Mouse (Mus musculus) heart, embryonic 11.5 days (tissue): Measurements from ENCODE around the gene Olfr314. TPM values are rescaled to one million over a fixed set of nuclear protein-coding genes. Genes with fewer than 3 reads are reported as not detected.
"Not testable (repeated sequence)": the region's sequence is repeated elsewhere in the genome, so short reads cannot be mapped to it uniquely, and the experiment has no call there.

Experiments
- ATAC-seq: fragments of 200-750 bp; cut with Nextera tagmentation; replicated peaks from 2 replicates; pipeline ENCODE4 v1.8.0; 2017; ENCODE audit warnings: moderate library complexity; ENCODE audit not compliant: insufficient number of reproducible peaks, low FRiP score, low TSS enrichment
- H3K27ac ChIP-seq: fragments of 300-500 bp; sonication (generic); 2 replicates; pipeline ENCODE4 v1.5.1; 2014; ENCODE audit warnings: mild to moderate bottlenecking, low read depth, low read length
- H3K27me3 ChIP-seq: fragments of 300-500 bp; sonication (generic); 2 replicates; pipeline ENCODE4 v1.6.1; 2014; ENCODE audit warnings: mild to moderate bottlenecking, low read length, mixed read lengths; ENCODE audit not compliant: control insufficient read depth, insufficient read depth
- H3K36me3 ChIP-seq: fragments of 300-500 bp; sonication (generic); 2 replicates; pipeline ENCODE4 v1.6.1; 2014; ENCODE audit warnings: mild to moderate bottlenecking, low read length, moderate library complexity, mixed read lengths; ENCODE audit not compliant: control insufficient read depth, insufficient read depth
- H3K4me1 ChIP-seq: fragments of 300-500 bp; sonication (generic); 2 replicates; pipeline ENCODE4 v1.6.1; 2014; ENCODE audit warnings: low read length; ENCODE audit not compliant: control insufficient read depth, insufficient read depth
- H3K4me2 ChIP-seq: fragments of 300-500 bp; sonication (generic); 2 replicates; pipeline ENCODE4 v1.6.1; 2014; ENCODE audit warnings: mild to moderate bottlenecking, moderate library complexity
- H3K4me3 ChIP-seq: fragments of 300-500 bp; sonication (generic); 2 replicates; pipeline ENCODE4 v1.5.1; 2014; ENCODE audit warnings: low read depth, low read length
- H3K9ac ChIP-seq: fragments of 300-500 bp; sonication (generic); 2 replicates; pipeline ENCODE4 v1.6.1; 2014; ENCODE audit warnings: mild to moderate bottlenecking, low read depth, low read length, moderate library complexity
- H3K9me3 ChIP-seq: fragments of 300-500 bp; sonication (generic); replicated peaks from 2 replicates; pipeline ENCODE4 v1.6.1; 2016; ENCODE audit warnings: low read length; ENCODE audit not compliant: control insufficient read depth
- WGBS: fragments of 180-500 bp; shearing (Covaris S2); extraction: QIAGEN DNeasy Blood & Tissue Kit; methylation state at CpG from one replicate; pipeline ENCODE4 v1.1.7; 2014; ENCODE audit not compliant: insufficient replicate concordance; 5-methylcytosine and 5-hydroxymethylcytosine counted together
- polyA plus RNA-seq: library from polyadenylated mRNA; unstranded; fragments of >200 nt; fragmentation: Nextera tagmentation; extraction: Ambion mirVana; gene quantifications from 2 replicates; pipeline ENCODE4 v1.2.1, GENCODE M21; 2014

Gene Olfr314
- polyA plus RNA-seq = not detected in 2 replicates

- H3K4me1 ChIP-seq = peaks cover 3% of the 10 kb centered on the region; the same call in 1 of the 2 replicates
- no peak within 1 kb of the TSS for H3K4me2 ChIP-seq
- H3K9ac ChIP-seq = no peak within 1 kb of the TSS
- no peaks in the 10 kb centered on the region for H3K36me3 ChIP-seq
- ATAC-seq = no peak
- H3K27ac ChIP-seq = no peak within 1 kb of the TSS
- no peak within 1 kb of the TSS for H3K4me3 ChIP-seq
- no peaks in the 10 kb centered on the region for H3K9me3 ChIP-seq
- WGBS = 67% methylated on average over 6 of the region's 6 CpGs
- no peaks in the 10 kb centered on the region for H3K27me3 ChIP-seq
These were observed at the start of gene Olfr314 for GRCm38 (mm10) chr11:58782480-58783089. Gene Olfr314 (plus strand): TSS chr11:58782952.

- Histone ChIP-seq H3K27ac (no peak overlapping the region), H3K9me3 (no peaks in the 10 kb centered on the region)
These were observed 49.4 kb upstream of the Olfr314 start for GRCm38 (mm10) chr11:58733372-58733771.

GRCm38 (mm10) chr11:58738792-58739262 is 43.9 kb upstream of the Olfr314 start, which contains the start of gene Olfr317:
Gene Olfr317 (minus strand): TSS chr11:58739212.
- H3K36me3 ChIP-seq = no peaks in the 10 kb centered on the region
- no peak within 1 kb of the TSS for H3K27ac ChIP-seq
- 60% methylated on average over 4 of the region's 4 CpGs for WGBS
- no peaks in the 10 kb centered on the region for H3K27me3 ChIP-seq
- no peaks in the 10 kb centered on the region for H3K4me1 ChIP-seq
- H3K4me3 ChIP-seq = no peak within 1 kb of the TSS
- no peak within 1 kb of the TSS for H3K4me2 ChIP-seq
- no peak for ATAC-seq
- no peak within 1 kb of the TSS for H3K9ac ChIP-seq
- no peaks in the 10 kb centered on the region for H3K9me3 ChIP-seq

More at GRCm38 (mm10) chr11:58733372-58733771, 49.4 kb upstream of the Olfr314 start:
- no peaks in the 10 kb centered on the region for H3K36me3 ChIP-seq
- ATAC-seq = no peak
- no peaks in the 10 kb centered on the region for H3K4me1 ChIP-seq
- no peak overlapping the region for H3K4me2 ChIP-seq
- no peak overlapping the region for H3K4me3 ChIP-seq
- 75% methylated on average over 3 of the region's 3 CpGs for WGBS
- H3K9ac ChIP-seq = no peak overlapping the region
- no peaks in the 10 kb centered on the region for H3K27me3 ChIP-seq

- not testable (repeated sequence) for H3K27me3 ChIP-seq, H3K4me2 ChIP-seq, ATAC-seq, H3K9ac ChIP-seq, H3K9me3 ChIP-seq, H3K27ac ChIP-seq, H3K36me3 ChIP-seq, H3K4me3 ChIP-seq, H3K4me1 ChIP-seq
- WGBS = 80% methylated on average over 18 of the region's 18 CpGs
These were observed 31.7 kb upstream of the Olfr314 start for GRCm38 (mm10) chr11:58751096-58751495.

GRCm38 (mm10) chr11:58752434-58752833 is 30.3 kb upstream of the Olfr314 start, which contains the start of gene Olfr316:
Gene Olfr316 (plus strand): TSS chr11:58752734.
- 82% methylated on average over 2 of the region's 2 CpGs for WGBS
- H3K9ac ChIP-seq = no peak within 1 kb of the TSS
- no peak within 1 kb of the TSS for H3K4me3 ChIP-seq
- H3K27me3 ChIP-seq = no peaks in the 10 kb centered on the region
- H3K9me3 ChIP-seq = no peaks in the 10 kb centered on the region
- no peaks in the 10 kb centered on the region for H3K4me1 ChIP-seq
- H3K36me3 ChIP-seq = no peaks in the 10 kb centered on the region
- no peak within 1 kb of the TSS for H3K27ac ChIP-seq
- no peak for ATAC-seq
- no peak within 1 kb of the TSS for H3K4me2 ChIP-seq

- H3K4me3 ChIP-seq = no peak within 1 kb of the TSS
- no peak for ATAC-seq
These were observed 9.9 kb upstream of the Olfr314 start, which contains the start of gene Olfr315 for GRCm38 (mm10) chr11:58772888-58773287. Gene Olfr315 (plus strand): TSS chr11:58773188.

GRCm38 (mm10) chr11:58784182-58784581 is 1.4 kb downstream of the Olfr314 start:
- Histone ChIP-seq H3K4me3 (no peak overlapping the region), H3K4me1 (peaks cover 3% of the 10 kb centered on the region; the same call in 1 of the 2 replicates), H3K9ac (no peak overlapping the region), H3K4me2 (no peak overlapping the region), H3K27ac (no peak overlapping the region), H3K9me3 (no peaks in the 10 kb centered on the region), H3K27me3 (no peaks in the 10 kb centered on the region), H3K36me3 (no peaks in the 10 kb centered on the region)
- ATAC-seq = no peak
- 73% methylated on average over 2 of the region's 2 CpGs for WGBS

More at GRCm38 (mm10) chr11:58772888-58773287, 9.9 kb upstream of the Olfr314 start, which contains the start of gene Olfr315:
- no peak within 1 kb of the TSS for H3K27ac ChIP-seq
- no peaks in the 10 kb centered on the region for H3K27me3 ChIP-seq
- no peaks in the 10 kb centered on the region for H3K4me1 ChIP-seq
- no peak within 1 kb of the TSS for H3K9ac ChIP-seq
- H3K36me3 ChIP-seq = no peaks in the 10 kb centered on the region
- no peaks in the 10 kb centered on the region for H3K9me3 ChIP-seq
- H3K4me2 ChIP-seq = no peak within 1 kb of the TSS

- H3K36me3 ChIP-seq = no peaks in the 10 kb centered on the region
- H3K4me3 ChIP-seq = no peak overlapping the region
- H3K27ac ChIP-seq = no peak overlapping the region
- ATAC-seq = no peak
- H3K4me2 ChIP-seq = no peak overlapping the region
- H3K9ac ChIP-seq = no peak overlapping the region
- 83% methylated on average over 10 of the region's 10 CpGs for WGBS
- no peaks in the 10 kb centered on the region for H3K27me3 ChIP-seq
- H3K9me3 ChIP-seq = no peaks in the 10 kb centered on the region
- H3K4me1 ChIP-seq = peaks cover 3% of the 10 kb centered on the region; the same call in 1 of the 2 replicates
These were observed 4.9 kb downstream of the Olfr314 start for GRCm38 (mm10) chr11:58787651-58788050.

- Histone ChIP-seq H3K27me3 (no peaks in the 10 kb centered on the region), H3K4me1 (no peaks in the 10 kb centered on the region), H3K4me3 (no peak overlapping the region), H3K4me2 (no peak overlapping the region), H3K36me3 (no peaks in the 10 kb centered on the region), H3K9me3 (no peaks in the 10 kb centered on the region), H3K9ac (no peak overlapping the region), H3K27ac (no peak overlapping the region)
- WGBS = 76% methylated on average over 8 of the region's 8 CpGs
- ATAC-seq = no peak
These were observed 5.6 kb downstream of the Olfr314 start for GRCm38 (mm10) chr11:58788346-58788745.
